10 mouse cellular contexts compared by ENCODE assay signal in the genomic region with DNA sequence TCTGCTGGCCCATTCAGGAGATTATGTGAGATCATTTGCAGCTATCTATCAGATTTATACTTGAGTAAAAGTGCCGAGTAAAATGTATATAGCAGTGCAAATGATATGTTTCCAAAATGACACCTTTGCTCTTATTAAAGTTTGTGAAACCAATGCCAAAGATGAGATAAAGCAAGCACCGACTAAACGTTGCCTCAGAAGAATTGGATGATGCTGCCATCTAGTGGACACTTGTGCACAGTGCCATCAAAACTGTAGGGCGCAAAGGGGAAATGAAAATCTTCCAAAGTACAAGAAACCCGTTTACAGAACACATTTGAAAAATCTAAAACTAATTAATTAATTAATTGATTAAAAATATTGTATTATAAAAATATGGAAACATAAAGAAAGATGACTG.
A peak's percentile ranks its signal among the peaks of the same experiment; 100 is the strongest.
DNase-seq lines count a peak whose midpoint lies in the region; ATAC-seq and TF ChIP-seq lines count a peak whose summit lies in the region.
"Had no signal": no experiment of that assay in that cellular context is flagged by ENCODE, and none has a peak within 500 bp of the region (broad histone marks: within the 10 kb centered on the region; RNA-seq: fewer than 3 reads in every experiment).

No protein-coding gene starts in this region.

- in situ Hi-C loops in ES-E14 (cut with MboI; ENCODE audit: low sequenced_read_pairs in 2 of 2, unreplicated experiment in 2 of 2) = no loop called here

- no peak overlapping the region for H3K4me2 ChIP-seq in midbrain, embryonic 11.5 days
- H3K4me2 ChIP-seq: embryonic facial prominence, embryonic 13.5 days had no signal

- intact Hi-C loops in heart, postnatal 14 days (cut with DNase I) = loop anchor here (5.0 kb wide), 1 partner anchor 599 kb away; no protein-coding TSS in a partner anchor

- peak; percentile 34; the same call in 1 of the 2 replicates for ATAC-seq in midbrain, embryonic 11.5 days (ENCODE audit: low FRiP score)

- H3K27me3 ChIP-seq in midbrain, embryonic 11.5 days (ENCODE audit: control insufficient read depth, insufficient read depth, low read length) = no peaks in the 10 kb centered on the region
- H3K27me3 ChIP-seq: megakaryocyte, embryonic 14.5 days had no signal

- DNase-seq in heart, postnatal 14 days = peak; percentile 4 to 28
- DNase-seq in heart, adult 9 months (ENCODE audit: low spot score in 2 of 2) = no peak
- no peak for DNase-seq in ES-E14 (ENCODE audit: low read depth, low spot score)
- peak; percentile 11 to 44 for DNase-seq in cerebellum, postnatal 25 days
- peak; percentile 34 for DNase-seq in heart, postnatal 4 days
- peak; percentile 18 to 55 for DNase-seq in layer of hippocampus, postnatal 14 days (ENCODE audit: low spot score in 2 of 2)
- DNase-seq in midbrain, embryonic 11.5 days (ENCODE audit: low spot score, missing footprints) = peak; percentile 94
- peak; percentile 15 for DNase-seq in thymus, postnatal 4 days

- no peak overlapping the region for H3K4me3 ChIP-seq in ES-E14 (ENCODE audit: insufficient read depth in 1 of 2, low read depth in 1 of 2, low read length in 2 of 2, poor library complexity in 1 of 2, severe bottlenecking in 1 of 2)
- no peak overlapping the region for H3K4me3 ChIP-seq in midbrain, embryonic 11.5 days (ENCODE audit: low read depth, low read length)
- H3K4me3 ChIP-seq: embryonic facial prominence, embryonic 13.5 days; megakaryocyte, embryonic 14.5 days had no signal

- no peaks in the 10 kb centered on the region for H3K9me3 ChIP-seq in ES-E14 (ENCODE audit: control insufficient read depth, insufficient read depth, low read depth, low read length)
- no peaks in the 10 kb centered on the region; the same call in 1 of the 2 replicates for H3K9me3 ChIP-seq in midbrain, embryonic 11.5 days (ENCODE audit: control insufficient read depth, low read length)
- H3K9me3 ChIP-seq: embryonic facial prominence, embryonic 13.5 days; megakaryocyte, embryonic 14.5 days had no signal

- 6% methylated on average over 5 of the region's 5 CpGs for WGBS in midbrain, embryonic 11.5 days

- no peaks in the 10 kb centered on the region for H3K36me3 ChIP-seq in ES-E14 (ENCODE audit: control insufficient read depth, insufficient read depth, low read length, poor library complexity, severe bottlenecking)
- H3K36me3 ChIP-seq in midbrain, embryonic 11.5 days (ENCODE audit: control insufficient read depth, insufficient read depth, low read length) = no peaks in the 10 kb centered on the region
- H3K36me3 ChIP-seq: embryonic facial prominence, embryonic 13.5 days had no signal

- peaks cover 0 to 3% of the 10 kb centered on the region in 2 experiments; a peak in 1 of 4 replicates for H3K4me1 ChIP-seq in ES-E14 (ENCODE audit: control insufficient read depth in 2 of 2, insufficient read depth in 2 of 2, low read length in 2 of 2, poor library complexity in 1 of 2)
- H3K4me1 ChIP-seq in midbrain, embryonic 11.5 days (ENCODE audit: control insufficient read depth, insufficient read depth, low read length) = peaks cover 8% of the 10 kb centered on the region; the same call in 1 of the 2 replicates
- H3K4me1 ChIP-seq: embryonic facial prominence, embryonic 13.5 days; megakaryocyte, embryonic 14.5 days had no signal

- no peak overlapping the region for H3K9ac ChIP-seq in ES-E14 (ENCODE audit: insufficient read depth, low read depth, low read length, poor library complexity, severe bottlenecking)
- H3K9ac ChIP-seq in midbrain, embryonic 11.5 days (ENCODE audit: low read length) = no peak overlapping the region
- H3K9ac ChIP-seq: embryonic facial prominence, embryonic 13.5 days had no signal

- no peak overlapping the region for H3K27ac ChIP-seq in ES-E14 (ENCODE audit: insufficient read depth, low read depth, low read length, poor library complexity, severe bottlenecking)
- H3K27ac ChIP-seq in midbrain, embryonic 11.5 days (ENCODE audit: low read depth, low read length) = no peak overlapping the region
- H3K27ac ChIP-seq: embryonic facial prominence, embryonic 13.5 days had no signal

TF ChIP-seq in ES-E14, 5 proteins besides CTCF, POLR2A, EP300 and RAD21:
- TF ChIP-seq ZC3H11A (IDR thresholded peaks at IDR 0.05; ENCODE audit: borderline replicate concordance, low read depth, low read length) = peak; percentile 87
- TF ChIP-seq HCFC1 (IDR thresholded peaks at IDR 0.05; ENCODE audit: borderline replicate concordance, insufficient read depth, low read length) = no peak

Comparison
In these comparisons a context has a peak if more than half of its experiments do, and no peak if none do; other contexts are left out.
1. DNase-seq: peak in heart, postnatal 14 days (2 of 2), cerebellum, postnatal 25 days (2 of 2), heart, postnatal 4 days (single experiment), layer of hippocampus, postnatal 14 days (2 of 2), midbrain, embryonic 11.5 days (single experiment) and thymus, postnatal 4 days (single experiment); none in heart, adult 9 months (0 of 2) and ES-E14 (single experiment).